9 mouse cellular contexts compared by ENCODE assay signal in genomic region chr9:118871089-118871488, GRCm38 (mm10). TPM values are rescaled to one million over a fixed set of nuclear protein-coding genes. Genes with fewer than 3 reads are reported as not detected.
DNase-seq lines count a peak whose midpoint lies in the region; ATAC-seq and TF ChIP-seq lines count a peak whose summit lies in the region.
"Had no signal": no experiment of that assay in that cellular context is flagged by ENCODE, and none has a peak within 500 bp of the region (broad histone marks: within the 10 kb centered on the region; RNA-seq: fewer than 3 reads in every experiment).

No protein-coding gene starts in this region.

- no peak for TF ChIP-seq POLR2A in MEL (IDR thresholded peaks at IDR 0.05; ENCODE audit: control insufficient read depth in 1 of 2, insufficient read depth in 1 of 2, low read depth in 1 of 2, low read length in 2 of 2, poor library complexity in 1 of 2)

- TF ChIP-seq CTCF in heart, postnatal 0 days (IDR thresholded peaks at IDR 0.05; ENCODE audit: low read depth), result peak; percentile 80
- TF ChIP-seq CTCF in MEL (IDR thresholded peaks at IDR 0.05 in 2 of 3, conservative IDR thresholded peaks at IDR 0.05 in 1 of 3; ENCODE audit: control insufficient read depth in 1 of 3, insufficient read depth in 1 of 3, low read depth in 2 of 3, low read length in 3 of 3, poor library complexity in 1 of 3, severe bottlenecking in 1 of 3), result peak; percentile 63 to 85 (median 65)

- no peaks in the 10 kb centered on the region for H3K27me3 ChIP-seq in heart, postnatal 0 days (ENCODE audit: control insufficient read depth, insufficient read depth, low read length)
- H3K27me3 ChIP-seq in heart, embryonic 10.5 days (ENCODE audit: insufficient read depth, poor library complexity, severe bottlenecking), result peaks cover 17% of the 10 kb centered on the region
- H3K27me3 ChIP-seq in MEL (ENCODE audit: control insufficient read depth in 1 of 2, insufficient read depth in 2 of 2, low read length in 2 of 2), result no peaks in the 10 kb centered on the region
- H3K27me3 ChIP-seq in embryonic facial prominence, embryonic 14.5 days (replicated peaks; ENCODE audit: control insufficient read depth, insufficient read depth, low read length), result no peaks in the 10 kb centered on the region
- H3K27me3 ChIP-seq in limb, embryonic 10.5 days (ENCODE audit: low read depth, poor library complexity, severe bottlenecking), result no peaks in the 10 kb centered on the region
- H3K27me3 ChIP-seq: liver, embryonic 13.5 days had no signal

- WGBS in heart, postnatal 0 days, result 44% methylated on average over 4 of the region's 4 CpGs
- 59% methylated on average over 4 of the region's 4 CpGs for WGBS in heart, embryonic 10.5 days
- 51% methylated on average over 4 of the region's 4 CpGs for WGBS in embryonic facial prominence, embryonic 14.5 days
- 56% methylated on average over 4 of the region's 4 CpGs for WGBS in limb, embryonic 10.5 days

- no peaks in the 10 kb centered on the region for H3K4me1 ChIP-seq in heart, postnatal 0 days (ENCODE audit: control insufficient read depth, insufficient read depth)
- H3K4me1 ChIP-seq in heart, embryonic 10.5 days, result peaks cover 6% of the 10 kb centered on the region
- peaks cover 3 to 6% of the 10 kb centered on the region in 2 experiments; a peak in 1 of 4 replicates for H3K4me1 ChIP-seq in MEL (ENCODE audit: control insufficient read depth in 1 of 2, insufficient read depth in 2 of 2, low read length in 2 of 2)
- H3K4me1 ChIP-seq in embryonic facial prominence, embryonic 14.5 days (ENCODE audit: control insufficient read depth, insufficient read depth, low read length), result peaks cover 10% of the 10 kb centered on the region
- H3K4me1 ChIP-seq in limb, embryonic 10.5 days, result peaks cover 25% of the 10 kb centered on the region
- H3K4me1 ChIP-seq: liver, embryonic 13.5 days had no signal

- DNase-seq in heart, postnatal 0 days (ENCODE audit: low spot score), result peak; percentile 51
- DNase-seq in heart, embryonic 10.5 days (ENCODE audit: low spot score), result no peak
- DNase-seq in A20 (ENCODE audit: low read depth, low spot score) (peak; percentile 28), MEL (ENCODE audit: low read depth, low spot score) (peak; percentile 64)
- DNase-seq in embryonic facial prominence, embryonic 14.5 days (ENCODE audit: low spot score), result peak; percentile 56
- DNase-seq in limb, embryonic 10.5 days (ENCODE audit: low spot score), result peak; percentile 71
- DNase-seq in right cerebral cortex, adult 2 months (ENCODE audit: low spot score in 2 of 2), result peak; percentile 29 to 68
- DNase-seq: liver, embryonic 13.5 days had no signal

- TF ChIP-seq RAD21 in MEL (IDR thresholded peaks at IDR 0.05; ENCODE audit: low read depth, low read length), result peak; percentile 80

- no peaks in the 10 kb centered on the region for H3K9me3 ChIP-seq in heart, postnatal 0 days (replicated peaks; ENCODE audit: control insufficient read depth, low read length)
- no peaks in the 10 kb centered on the region; the same call in 1 of the 2 replicates for H3K9me3 ChIP-seq in heart, embryonic 10.5 days
- H3K9me3 ChIP-seq in MEL (replicated peaks; ENCODE audit: insufficient read depth, low read length), result no peaks in the 10 kb centered on the region
- 0 out of 2 replicates have a peak, but pooled peaks cover 3% of the 10 kb centered on the region for H3K9me3 ChIP-seq in embryonic facial prominence, embryonic 14.5 days (ENCODE audit: control insufficient read depth, low read length)
- no peaks in the 10 kb centered on the region for H3K9me3 ChIP-seq in limb, embryonic 10.5 days (replicated peaks)
- H3K9me3 ChIP-seq: liver, embryonic 13.5 days had no signal

- no peak overlapping the region for H3K4me2 ChIP-seq in heart, postnatal 0 days (ENCODE audit: low read depth, low read length)
- H3K4me2 ChIP-seq in embryonic facial prominence, embryonic 14.5 days (ENCODE audit: low read depth, low read length), result no peak overlapping the region
- H3K4me2 ChIP-seq: liver, embryonic 13.5 days had no signal

- H3K79me2 ChIP-seq in MEL (ENCODE audit: control insufficient read depth, insufficient read depth, low read length, poor library complexity), result no peaks in the 10 kb centered on the region

- no peak overlapping the region for H3K27ac ChIP-seq in heart, postnatal 0 days (ENCODE audit: low read depth)
- no peak overlapping the region for H3K27ac ChIP-seq in heart, embryonic 10.5 days
- no peak overlapping the region for H3K27ac ChIP-seq in MEL (ENCODE audit: control insufficient read depth, low read depth, low read length)
- no peak overlapping the region for H3K27ac ChIP-seq in embryonic facial prominence, embryonic 14.5 days (replicated peaks; ENCODE audit: low read depth, low read length)
- no peak overlapping the region for H3K27ac ChIP-seq in limb, embryonic 10.5 days
- H3K27ac ChIP-seq: liver, embryonic 13.5 days had no signal

- no peak for TF ChIP-seq EP300 in heart, postnatal 0 days (IDR thresholded peaks at IDR 0.05; ENCODE audit: low read depth)
- TF ChIP-seq EP300 in MEL (IDR thresholded peaks at IDR 0.05; ENCODE audit: low read depth in 1 of 2, low read length in 2 of 2), result no peak

- ATAC-seq in heart, postnatal 0 days (ENCODE audit: insufficient read depth, low read depth), result no peak; the same call in 1 of the 2 replicates
- peak; percentile 53; the same call in 1 of the 2 replicates for ATAC-seq in embryonic facial prominence, embryonic 14.5 days (ENCODE audit: low read depth)
- ATAC-seq in monocyte, adult 5-6 weeks (replicated peaks; ENCODE audit: insufficient number of reproducible peaks, low FRiP score, low TSS enrichment, poor library complexity, severe bottlenecking), result no peak

- no peak overlapping the region for H3K9ac ChIP-seq in heart, postnatal 0 days (replicated peaks; ENCODE audit: low read depth, low read length)
- H3K9ac ChIP-seq in MEL (ENCODE audit: control insufficient read depth, low read depth, low read length, poor library complexity, severe bottlenecking), result no peak overlapping the region
- no peak overlapping the region for H3K9ac ChIP-seq in embryonic facial prominence, embryonic 14.5 days (ENCODE audit: low read depth, low read length)
- H3K9ac ChIP-seq: liver, embryonic 13.5 days had no signal

- 0 out of 2 replicates have a peak, but pooled peaks cover 14% of the 10 kb centered on the region for H3K36me3 ChIP-seq in heart, postnatal 0 days (replicated peaks; ENCODE audit: control insufficient read depth, insufficient read depth, low read length)
- peaks cover 32% of the 10 kb centered on the region for H3K36me3 ChIP-seq in heart, embryonic 10.5 days
- H3K36me3 ChIP-seq in MEL (ENCODE audit: control insufficient read depth in 1 of 2, insufficient read depth in 2 of 2, low read length in 2 of 2), result no peaks in the 10 kb centered on the region; a peak in 1 of 4 replicates
- peaks cover 27% of the 10 kb centered on the region for H3K36me3 ChIP-seq in embryonic facial prominence, embryonic 14.5 days (ENCODE audit: control insufficient read depth, insufficient read depth, low read length)
- peaks cover 42% of the 10 kb centered on the region for H3K36me3 ChIP-seq in limb, embryonic 10.5 days
- H3K36me3 ChIP-seq: liver, embryonic 13.5 days had no signal

- H3K4me3 ChIP-seq in heart, postnatal 0 days (ENCODE audit: low read depth, low read length), result no peak overlapping the region
- no peak overlapping the region for H3K4me3 ChIP-seq in heart, embryonic 10.5 days
- H3K4me3 ChIP-seq in MEL (ENCODE audit: control insufficient read depth in 1 of 2, insufficient read depth in 1 of 2, low read depth in 2 of 2, low read length in 2 of 2), result no peak overlapping the region
- H3K4me3 ChIP-seq in embryonic facial prominence, embryonic 14.5 days (ENCODE audit: low read depth, low read length), result no peak overlapping the region
- H3K4me3 ChIP-seq in limb, embryonic 10.5 days, result no peak overlapping the region
- H3K4me3 ChIP-seq: liver, embryonic 13.5 days had no signal

TF ChIP-seq in MEL, 35 proteins besides CTCF, POLR2A, EP300 and RAD21:
- TF ChIP-seq ZC3H11A (IDR thresholded peaks at IDR 0.05; ENCODE audit: low read depth, low read length), result peak; percentile 77
- TF ChIP-seq MAFK (IDR thresholded peaks at IDR 0.05; ENCODE audit: borderline replicate concordance, low read depth, low read length), result no peak
- peak; percentile 87 for TF ChIP-seq SMC3 (IDR thresholded peaks at IDR 0.05; ENCODE audit: low read depth, low read length)

RNA-seq across cellular contexts. Expression of gene Ctdspl, which starts 55.2 kb away (rescaled TPM):
- total RNA-seq in heart, postnatal 0 days (2014; rRNA removed; ENCODE audit: low replicate concordance), result 12.6 and 33.7 TPM in 2 replicates
- 4.3 TPM in 2 replicates for polyA plus RNA-seq in heart, postnatal 0 days (2015; fragmentation: Nextera tagmentation; extraction: Ambion mirVana)
- 8.8 and 10.2 TPM in 2 replicates for polyA plus RNA-seq in heart, embryonic 10.5 days (2016; fragmentation: Nextera tagmentation; extraction: Ambion mirVana)
- 15.3 and 15.9 TPM in 2 replicates for total RNA-seq in MEL (2012; rRNA removed)
- polyA plus RNA-seq in MEL (2012; ENCODE audit: insufficient read depth in 1 of 2, insufficient read length in 2 of 2, low read depth in 1 of 2, low replicate concordance in 2 of 2, missing spikeins in 1 of 2), result 10 to 100 TPM in 1 of 2 experiments, not detected in 1; 20.7 TPM
- polyA plus RNA-seq in embryonic facial prominence, embryonic 14.5 days (2014; fragmentation: Nextera tagmentation; extraction: Ambion mirVana), result 17.7 and 17.8 TPM in 2 replicates
- 8.8 and 11.6 TPM in 2 replicates for polyA plus RNA-seq in limb, embryonic 10.5 days (2016; fragmentation: Nextera tagmentation; extraction: Ambion mirVana)
- 0.49 TPM in 1 of 3 replicates, not detected in the others for total RNA-seq in monocyte, adult 5-6 weeks (2017)
